Mouse (Mus musculus) duodenum, adult 2 months (tissue): ENCODE measurements around the gene Rnf187. TPM values are rescaled to one million over a fixed set of nuclear protein-coding genes. Genes with fewer than 3 reads are reported as not detected.

Experiments used
- polyA plus RNA-seq: library from polyadenylated mRNA; depleted of rRNA; stranded (reverse); fragments of >200 nt; gene quantifications from 2 replicates; pipeline ENCODE4 v1.2.3, GENCODE M21; 2012; ENCODE audit warnings: low replicate concordance; rRNA removed

Gene Rnf187
- 171 and 270 TPM in 2 replicates for polyA plus RNA-seq

GRCm38 (mm10) chr11:58938322-58939087, at the start of gene Rnf187:
TSS of gene Rnf187 (minus strand) at chr11:58938916.

GRCm38 (mm10) chr11:58978027-58978705, 39.5 kb upstream of the Rnf187 start, which contains the start of gene Trim11:
TSS of gene Trim11 (plus strand) at chr11:58978093.

GRCm38 (mm10) chr11:58954420-58955142, 15.9 kb upstream of the Rnf187 start, which contains the start of the genes Hist3h2a and Trim17:
TSS of gene Hist3h2a (plus strand) at chr11:58954685.
TSS of gene Trim17 (plus strand) at chr11:58954685.

DNA sequence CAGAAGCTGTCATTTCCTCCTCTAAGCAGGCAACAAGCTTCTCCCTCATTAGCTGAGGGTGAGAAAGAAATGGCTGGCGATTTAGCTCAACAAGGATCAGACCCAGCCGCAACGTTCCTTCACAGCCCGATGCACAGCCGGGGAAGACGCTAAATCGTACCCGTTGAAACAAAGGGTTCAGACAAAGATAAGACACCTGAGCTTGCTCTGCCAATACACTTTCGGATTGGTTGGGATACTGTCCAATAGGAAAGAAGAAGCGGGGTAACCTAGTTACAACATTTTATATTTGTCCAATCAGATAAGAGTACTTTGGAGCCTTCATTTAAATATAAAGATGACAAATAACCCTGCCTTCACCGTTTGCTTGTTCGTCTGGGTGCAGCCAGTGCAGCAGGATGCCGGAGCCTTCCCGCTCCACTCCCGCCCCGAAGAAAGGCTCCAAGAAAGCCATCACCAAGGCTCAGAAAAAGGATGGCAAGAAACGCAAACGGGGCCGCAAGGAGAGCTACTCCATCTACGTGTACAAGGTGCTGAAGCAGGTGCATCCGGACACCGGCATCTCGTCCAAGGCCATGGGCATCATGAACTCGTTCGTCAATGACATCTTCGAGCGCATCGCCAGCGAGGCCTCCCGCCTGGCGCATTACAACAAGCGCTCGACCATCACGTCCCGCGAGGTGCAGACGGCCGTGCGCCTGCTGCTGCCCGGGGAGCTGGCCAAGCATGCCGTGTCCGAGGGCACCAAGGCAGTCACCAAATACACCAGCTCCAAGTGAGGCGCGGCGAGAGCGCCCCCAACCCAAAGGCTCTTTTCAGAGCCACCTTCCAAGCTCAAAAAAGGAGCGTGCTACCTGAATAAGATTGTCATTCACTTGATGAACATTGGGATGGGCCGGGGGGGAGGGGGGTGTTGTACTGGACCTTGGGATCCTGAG, 10.1 kb upstream of the Rnf187 start, which contains the start of gene Hist3h2ba:
Gene Hist3h2ba (plus strand): TSS at position 379 of the 938 bp plus-strand sequence.

GRCm38 (mm10) chr11:58917745-58918366, 20.9 kb downstream of the Rnf187 start, which contains the start of gene Btnl10:
TSS of gene Btnl10 (plus strand) at chr11:58917908.

GRCm38 (mm10) chr11:58903511-58904409, 35.0 kb downstream of the Rnf187 start, which contains the start of gene Zfp39:
TSS of gene Zfp39 (minus strand) at chr11:58904225.

Other genes with a start within 250 kb of the Rnf187 start
- gene Olfr319, start 239.8 kb downstream of the Rnf187 start, polyA plus RNA-seq = not detected in 2 replicates
- gene Olfr318, start 214.9 kb downstream of the Rnf187 start, polyA plus RNA-seq = not detected in 2 replicates
- gene Olfr317, start 199.7 kb downstream of the Rnf187 start, polyA plus RNA-seq = not detected in 2 replicates
- not detected in 2 replicates for gene Olfr316, start 186.2 kb downstream of the Rnf187 start, polyA plus RNA-seq
- gene Olfr315, start 165.7 kb downstream of the Rnf187 start, polyA plus RNA-seq = not detected in 2 replicates
- not detected in 2 replicates for gene Olfr314, start 156.0 kb downstream of the Rnf187 start, polyA plus RNA-seq
- 0.39 and 2.2 TPM in 2 replicates for gene Fam183b, start 137.0 kb downstream of the Rnf187 start, polyA plus RNA-seq
- gene Olfr313, start 123.9 kb downstream of the Rnf187 start, polyA plus RNA-seq = not detected in 2 replicates
- gene Olfr312, start 109.7 kb downstream of the Rnf187 start, polyA plus RNA-seq = not detected in 2 replicates
- not detected in 2 replicates for gene Olfr311, start 99.7 kb downstream of the Rnf187 start, polyA plus RNA-seq
- 0.24 and 0.98 TPM in 2 replicates for gene Gm12258, start 91.8 kb downstream of the Rnf187 start, polyA plus RNA-seq
- 0.36 and 0.91 TPM in 2 replicates for gene 2810021J22Rik, start 71.7 kb downstream of the Rnf187 start, polyA plus RNA-seq
- 0.06 and 0.07 TPM in 2 replicates for gene Zfp39, start 34.7 kb downstream of the Rnf187 start, polyA plus RNA-seq
- not detected in 2 replicates for gene Btnl10, start 21.0 kb downstream of the Rnf187 start, polyA plus RNA-seq
- 1.5 and 3.2 TPM in 2 replicates for gene Hist3h2ba, start 10.0 kb upstream of the Rnf187 start, polyA plus RNA-seq
- 8.0 and 11.6 TPM in 2 replicates for gene Hist3h2a, start 15.8 kb upstream of the Rnf187 start, polyA plus RNA-seq
- 0.08 and 0.09 TPM in 2 replicates for gene Trim17, start 15.8 kb upstream of the Rnf187 start, polyA plus RNA-seq
- gene Trim11, start 39.2 kb upstream of the Rnf187 start, polyA plus RNA-seq = 22.8 and 25.2 TPM in 2 replicates
- 0.83 and 1.4 TPM in 2 replicates for gene Obscn, start 197.5 kb upstream of the Rnf187 start, polyA plus RNA-seq
- gene Iba57, start 224.8 kb upstream of the Rnf187 start, polyA plus RNA-seq = 8.6 and 9.0 TPM in 2 replicates
- 6.8 and 8.6 TPM in 2 replicates for gene Gjc2, start 244.3 kb upstream of the Rnf187 start, polyA plus RNA-seq